Mouse (Mus musculus) liver, embryonic 14.5 days (tissue): ENCODE measurements around the gene Pik3ca. TPM values are rescaled to one million over a fixed set of nuclear protein-coding genes. Genes with fewer than 3 reads are reported as not detected.

Experiments
- ATAC-seq: fragments of 200-750 bp; cut with Nextera tagmentation; 2 replicates; pipeline ENCODE4 v1.8.0; 2017; ENCODE audit warnings: moderate number of reproducible peaks, mild to moderate bottlenecking, moderate library complexity; ENCODE audit not compliant: insufficient read depth
- DNase-seq, 3 experiments: peaks; one replicate each; pipeline ENCODE4 v3.0.0-alpha.2; 2012 to 2013; ENCODE audit warnings: low read depth in 3 of 3, low spot score in 3 of 3
- H3K27ac ChIP-seq: fragments of 300-500 bp; sonication (generic); 2 replicates; pipeline ENCODE4 v1.5.1; 2014; ENCODE audit warnings: moderate library complexity, mild to moderate bottlenecking, control low read depth, inconsistent platforms
- H3K27me3 ChIP-seq: fragments of 300-500 bp; sonication (generic); 2 replicates; pipeline ENCODE4 v1.6.1; 2014; ENCODE audit warnings: mild to moderate bottlenecking, low read length, moderate library complexity; ENCODE audit not compliant: control insufficient read depth, insufficient read depth
- H3K36me3 ChIP-seq: fragments of 300-500 bp; sonication (generic); replicated peaks from 2 replicates; pipeline ENCODE4 v1.6.1; 2014; ENCODE audit warnings: low read depth; ENCODE audit not compliant: control insufficient read depth, insufficient read depth
- H3K4me1 ChIP-seq, 2 experiments: fragments of 200-500 bp in 1 of 2; fragments of 300-500 bp in 1 of 2; sonication (generic) in 1 of 2; replicated peaks; 2 replicates each; pipeline ENCODE4 v1.6.1; 2012 to 2014; ENCODE audit warnings: antibody characterized with exemption in 1 of 2, inconsistent platforms in 1 of 2, low read length in 1 of 2; ENCODE audit not compliant: control insufficient read depth in 2 of 2, insufficient read depth in 2 of 2
- H3K4me2 ChIP-seq: fragments of 300-500 bp; sonication (generic); 2 replicates; pipeline ENCODE4 v1.6.1; 2014; ENCODE audit warnings: low read depth, mild to moderate bottlenecking, control low read depth, moderate library complexity
- H3K4me3 ChIP-seq, 2 experiments: fragments of 200-500 bp in 1 of 2; fragments of 300-500 bp in 1 of 2; sonication (generic) in 1 of 2; 2 replicates each; pipeline ENCODE4 v1.5.1; 2012 to 2014; ENCODE audit warnings: low read depth in 2 of 2, low read length in 2 of 2, mild to moderate bottlenecking in 2 of 2, control low read depth in 1 of 2, inconsistent platforms in 1 of 2, moderate library complexity in 1 of 2; ENCODE audit not compliant: insufficient read depth in 1 of 2
- H3K9ac ChIP-seq: fragments of 300-500 bp; sonication (generic); replicated peaks from 2 replicates; pipeline ENCODE4 v1.6.1; 2014; ENCODE audit warnings: mild to moderate bottlenecking, control low read depth, moderate library complexity
- H3K9me3 ChIP-seq: fragments of 300-500 bp; sonication (generic); 2 replicates; pipeline ENCODE4 v1.6.1; 2016; ENCODE audit warnings: low read length, mixed read lengths; ENCODE audit not compliant: control insufficient read depth
- CTCF ChIP-seq: IDR thresholded peaks from 2 replicates; pipeline ENCODE4 v1.5.1; 2016; ENCODE audit warnings: antibody characterized with exemption, low read depth, control low read depth
- EP300 ChIP-seq: IDR thresholded peaks from 2 replicates; pipeline ENCODE4 v1.6.1; 2016; ENCODE audit warnings: antibody characterized with exemption, low read depth
- WGBS: fragments of 180-500 bp; shearing (Covaris S2); extraction: QIAGEN DNeasy Blood & Tissue Kit; methylation state at CpG from one replicate; pipeline ENCODE4 v1.1.7; 2014; ENCODE audit not compliant: insufficient replicate concordance; 5-methylcytosine and 5-hydroxymethylcytosine counted together
- polyA plus RNA-seq, 2 experiments: library from polyadenylated mRNA; depleted of rRNA in 1 of 2; stranded (reverse) in 1 of 2; unstranded in 1 of 2; fragments of >200 nt; fragmentation: Nextera tagmentation in 1 of 2; extraction: Ambion mirVana in 1 of 2; gene quantifications; 2 replicates each; pipeline versions ENCODE4 v1.2.1 to v1.2.3; 2012 to 2014

Gene Pik3ca
- polyA plus RNA-seq, 2 experiments = 3.5 to 4.2 TPM

DNA sequence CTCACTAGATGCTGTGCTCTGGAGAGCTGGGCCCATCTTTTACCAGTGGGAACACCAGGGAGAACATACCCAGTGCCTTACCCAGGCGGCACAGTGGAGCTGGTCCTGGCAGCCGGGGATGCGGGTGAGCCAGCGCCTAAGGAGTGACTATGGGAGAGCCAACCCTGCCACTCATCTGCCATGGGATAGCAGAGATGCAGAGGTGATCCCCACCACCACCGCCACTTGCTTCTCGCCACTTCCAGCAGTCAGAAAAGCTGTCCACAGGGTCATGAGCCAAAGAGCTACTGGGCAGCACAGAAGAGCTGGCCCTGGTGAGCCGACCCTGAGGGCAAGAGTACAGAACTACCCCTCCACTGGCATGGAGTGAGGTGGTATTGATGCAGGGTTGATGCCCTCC, 82.5 kb downstream of the Pik3ca start:
- ATAC-seq (no peak), DNase-seq (no peak)
- Histone ChIP-seq H3K4me3 (no peak overlapping the region), H3K36me3 (no peaks in the 10 kb centered on the region), H3K9me3 (no peaks in the 10 kb centered on the region), H3K9ac (no peak overlapping the region), H3K4me2 (no peak overlapping the region), H3K27me3 (no peaks in the 10 kb centered on the region), H3K4me1 (no peaks in the 10 kb centered on the region), H3K27ac (no peak overlapping the region)
- TF ChIP-seq CTCF = no peak
- no peak for TF ChIP-seq EP300
- 73% methylated on average over 7 of the region's 7 CpGs for WGBS

DNA sequence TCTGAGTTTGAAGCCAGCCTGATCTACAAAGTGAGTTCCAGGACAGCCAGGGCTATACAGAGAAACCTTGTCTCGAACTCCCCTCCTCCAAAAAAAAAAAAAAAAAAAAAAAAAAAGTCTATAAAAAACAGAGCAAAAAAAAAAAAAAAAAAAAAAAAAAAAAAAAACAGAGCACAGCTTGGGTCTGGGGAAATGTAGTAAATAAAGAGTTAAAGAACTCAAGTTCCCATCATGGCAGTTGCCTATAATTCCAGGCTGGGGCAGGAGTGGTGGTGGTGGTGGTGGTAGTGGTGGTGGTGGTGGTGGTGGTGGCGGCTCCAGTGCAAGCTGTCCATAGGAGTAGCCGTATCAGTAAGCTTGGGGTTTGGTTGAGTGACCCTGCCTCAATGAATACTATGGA, 85.6 kb downstream of the Pik3ca start:
- TF ChIP-seq CTCF (no peak), EP300 (no peak)
- H3K4me2 ChIP-seq = no peak overlapping the region
- ATAC-seq (no peak), DNase-seq (no peak)
- no peaks in the 10 kb centered on the region for H3K4me1 ChIP-seq
- no peaks in the 10 kb centered on the region for H3K27me3 ChIP-seq
- H3K36me3 ChIP-seq = no peaks in the 10 kb centered on the region
- H3K4me3 ChIP-seq = no peak overlapping the region
- WGBS = 75% methylated on average over 3 of the region's 3 CpGs
- no peaks in the 10 kb centered on the region for H3K9me3 ChIP-seq
- H3K27ac ChIP-seq = no peak overlapping the region
- H3K9ac ChIP-seq = no peak overlapping the region

DNA sequence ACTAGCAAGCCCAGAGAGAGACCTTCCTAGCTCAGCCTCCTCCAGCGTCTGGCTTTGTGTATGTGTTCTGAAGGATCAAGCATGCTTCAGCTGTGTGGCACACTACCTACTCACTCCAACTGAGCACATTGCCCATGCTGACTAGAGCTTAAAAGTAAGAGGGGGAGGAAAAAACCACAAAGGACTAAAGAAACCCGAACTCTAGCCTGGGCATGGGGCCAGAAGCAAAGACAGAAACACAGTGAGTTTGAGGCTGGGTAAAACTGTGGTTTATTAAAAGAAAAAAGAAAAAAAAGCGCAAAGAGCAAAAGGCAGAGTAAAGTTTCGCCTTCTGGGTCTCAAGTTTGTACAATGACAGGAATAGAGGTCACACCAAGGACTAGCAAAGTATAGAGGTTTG, 89.1 kb downstream of the Pik3ca start:
- Histone ChIP-seq H3K4me1 (no peaks in the 10 kb centered on the region), H3K9ac (no peak overlapping the region), H3K4me2 (no peak overlapping the region), H3K4me3 (no peak overlapping the region), H3K27me3 (no peaks in the 10 kb centered on the region), H3K36me3 (no peaks in the 10 kb centered on the region), H3K27ac (no peak overlapping the region), H3K9me3 (no peaks in the 10 kb centered on the region)
- TF ChIP-seq CTCF (no peak), EP300 (no peak)
- DNase-seq (no peak), ATAC-seq (no peak)
- 50% methylated on average over 4 of the region's 4 CpGs for WGBS

DNA sequence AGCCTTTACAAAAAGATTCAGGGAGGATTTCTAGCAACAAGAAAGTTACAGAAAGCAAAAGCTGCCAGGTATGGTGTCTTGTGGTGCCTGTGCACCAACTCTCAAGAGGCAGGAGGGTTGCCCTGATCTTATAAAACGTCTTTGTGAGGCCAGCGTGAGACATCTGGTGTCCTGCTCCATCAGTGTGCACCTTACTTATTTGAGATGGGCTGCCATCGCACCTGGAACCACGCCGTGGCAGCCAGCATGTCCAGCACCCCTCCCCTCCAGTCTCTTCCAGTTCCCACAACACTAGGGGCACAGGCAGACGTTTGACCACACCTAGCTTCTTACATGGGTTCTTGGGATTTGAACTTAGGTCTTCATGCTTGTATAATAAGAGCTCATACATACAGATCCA, 90.7 kb downstream of the Pik3ca start:
- Histone ChIP-seq H3K4me3 (no peak overlapping the region), H3K36me3 (no peaks in the 10 kb centered on the region), H3K27ac (no peak overlapping the region), H3K27me3 (no peaks in the 10 kb centered on the region), H3K4me1 (no peaks in the 10 kb centered on the region), H3K9ac (no peak overlapping the region), H3K9me3 (no peaks in the 10 kb centered on the region), H3K4me2 (no peak overlapping the region)
- ATAC-seq (no peak), DNase-seq (no peak)
- TF ChIP-seq EP300 (no peak), CTCF (no peak)
- WGBS = 69% methylated on average over 6 of the region's 6 CpGs

DNA sequence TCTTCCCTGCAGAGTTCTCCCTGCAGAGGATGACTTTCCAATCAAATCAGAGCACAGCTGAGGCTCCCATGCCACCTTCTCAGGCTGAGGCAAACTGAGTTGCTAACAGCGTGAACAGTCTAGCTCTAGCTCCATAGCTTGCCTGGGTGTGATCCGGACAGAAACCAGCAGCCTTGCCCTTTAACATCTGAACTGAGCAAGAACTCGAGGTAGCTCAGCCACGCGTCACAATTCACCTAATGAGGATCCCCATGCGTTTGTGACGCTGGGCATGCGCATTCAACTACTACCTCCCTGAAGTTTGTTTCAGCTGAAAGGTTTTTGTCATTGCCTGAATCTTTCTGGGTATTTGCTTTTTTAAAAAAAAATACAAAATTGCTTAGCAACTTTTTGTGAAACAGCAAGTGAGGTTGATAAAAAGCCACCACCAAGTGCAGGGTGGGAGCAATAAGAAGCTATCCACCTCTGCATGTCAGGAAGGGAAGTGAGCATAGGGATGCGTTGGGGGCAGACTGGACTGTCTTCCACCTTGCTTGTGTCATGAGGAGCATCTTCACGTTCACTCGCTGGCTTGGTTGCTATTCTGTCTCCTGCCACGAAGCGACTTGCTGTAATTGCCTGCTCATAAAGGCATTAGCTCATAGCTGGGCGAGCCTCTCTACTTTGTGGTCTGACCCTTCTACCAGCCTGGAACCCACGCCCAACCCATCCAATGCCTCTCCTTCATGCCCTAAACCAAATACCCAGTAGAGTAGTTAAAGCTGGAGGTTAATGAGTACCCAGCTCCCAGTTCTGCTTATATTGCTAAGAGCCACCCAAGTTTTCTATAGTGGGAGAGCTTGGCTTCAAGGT, 92.8 kb downstream of the Pik3ca start:
- Histone ChIP-seq H3K36me3 (no peaks in the 10 kb centered on the region), H3K4me1 (no peaks in the 10 kb centered on the region; a peak in 1 of 4 replicates), H3K27ac (no peak overlapping the region), H3K9ac (no peak overlapping the region), H3K9me3 (no peaks in the 10 kb centered on the region), H3K4me3 (no peak overlapping the region), H3K27me3 (no peaks in the 10 kb centered on the region), H3K4me2 (no peak overlapping the region)
- no peak for TF ChIP-seq EP300
- no peak for TF ChIP-seq CTCF
- ATAC-seq = no peak
- DNase-seq = no peak
- WGBS = 62% methylated on average over 15 of the region's 15 CpGs
